Mouse (Mus musculus): ENCODE measurements around the gene Lao1.

The Lao1 gene

GRCm38 (mm10) chr4:119014997-119015396 is 53.6 kb downstream of the Lao1 start:
- no peak for DNase-seq (ENCODE audit: extremely low spot score, low spot score)

DNA sequence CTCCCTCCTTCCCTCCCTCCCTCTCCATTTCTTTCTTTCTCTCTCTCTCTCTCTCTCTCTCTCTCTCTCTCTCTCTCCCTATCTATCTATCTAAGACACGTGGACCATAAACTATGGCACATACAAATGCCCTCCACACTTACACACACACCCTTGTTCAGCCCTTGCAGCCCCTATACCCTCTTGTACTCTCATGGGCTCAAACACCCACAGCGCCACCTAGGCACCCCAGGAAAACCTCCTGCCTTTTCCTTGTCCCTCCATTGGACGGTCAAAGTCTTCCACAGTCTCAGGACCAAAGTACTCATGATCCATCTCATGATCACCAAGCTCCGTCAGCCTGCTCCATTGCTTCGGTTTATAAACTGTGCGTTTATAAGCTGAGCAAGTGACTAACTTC is 54.2 kb downstream of the Lao1 start:
- DNase-seq (ENCODE audit: extremely low spot score, low spot score) = no peak

DNA sequence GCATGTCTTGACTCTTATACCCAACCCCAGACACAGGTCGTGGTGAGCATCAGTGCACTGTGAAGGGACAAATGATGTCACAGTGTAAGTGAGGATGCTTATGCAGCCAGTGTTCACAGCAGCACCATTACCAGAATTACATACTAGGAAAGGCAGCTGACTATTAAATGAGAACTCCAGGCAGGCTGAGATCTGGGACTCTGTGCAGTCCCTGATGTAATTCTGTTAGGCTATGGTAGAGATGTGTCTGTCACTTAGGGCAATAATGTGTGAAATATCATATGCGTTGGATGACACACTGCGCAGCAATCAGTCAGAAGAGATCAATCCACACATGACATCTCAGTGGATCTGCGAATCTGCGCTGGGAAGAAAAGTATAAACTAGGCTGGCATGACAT is 55.7 kb downstream of the Lao1 start:
- DNase-seq (ENCODE audit: extremely low spot score, low spot score) = no peak
